Mouse (Mus musculus) mesoderm, embryonic 11.5 days (tissue): ENCODE measurements around the gene Cdk6.
"Not testable (repeated sequence)": the region's sequence is repeated elsewhere in the genome, so short reads cannot be mapped to it uniquely, and the experiment has no call there.

Experiments
- DNase-seq: peaks from one replicate; pipeline ENCODE4 v3.0.0-alpha.2; 2012; ENCODE audit warnings: low read depth, low spot score

Cdk6 gene

DNA sequence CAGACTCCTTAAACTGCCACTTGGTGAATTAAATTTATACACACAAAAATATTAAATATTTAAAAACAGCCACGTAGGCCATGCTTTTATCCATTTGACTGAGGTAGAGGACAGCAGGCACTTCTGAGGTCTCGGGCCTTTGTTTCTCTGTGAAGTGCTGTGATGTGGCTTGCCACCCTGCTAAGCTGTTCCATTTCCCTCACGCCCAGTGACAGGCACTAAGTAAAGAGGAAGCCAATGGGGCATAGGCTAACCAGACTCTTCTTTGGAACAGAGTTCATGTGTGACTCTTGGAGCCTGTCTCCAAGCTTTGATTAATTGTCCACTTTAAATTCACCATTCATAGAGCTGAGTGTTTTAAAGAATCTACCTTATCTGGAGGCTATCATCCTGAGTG lies 79.5 kb downstream of the Cdk6 start:
- DNase-seq = no peak

GRCm38 (mm10) chr5:3433131-3433700 lies 91.9 kb downstream of the Cdk6 start:
- DNase-seq = not testable (repeated sequence)

DNA sequence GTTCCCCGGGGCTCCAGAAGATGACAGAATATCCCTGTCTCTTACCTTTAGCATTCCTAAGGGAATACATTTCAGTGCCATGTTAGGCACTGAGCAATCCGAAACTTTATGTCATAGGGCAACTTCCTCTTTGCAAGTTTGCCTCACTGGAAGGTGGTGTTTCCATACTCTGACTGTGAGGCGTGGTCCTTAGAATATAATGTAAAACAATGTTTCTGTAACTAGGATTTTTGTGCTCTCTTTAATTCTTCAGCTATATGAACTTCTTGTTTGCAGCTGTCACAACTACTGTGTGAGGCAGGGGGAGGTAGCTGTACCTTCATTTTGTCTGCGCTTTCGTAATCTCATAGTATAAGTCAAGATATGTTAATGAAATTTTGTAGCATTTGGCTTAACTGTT lies 92.8 kb downstream of the Cdk6 start:
- not testable (repeated sequence) for DNase-seq

DNA sequence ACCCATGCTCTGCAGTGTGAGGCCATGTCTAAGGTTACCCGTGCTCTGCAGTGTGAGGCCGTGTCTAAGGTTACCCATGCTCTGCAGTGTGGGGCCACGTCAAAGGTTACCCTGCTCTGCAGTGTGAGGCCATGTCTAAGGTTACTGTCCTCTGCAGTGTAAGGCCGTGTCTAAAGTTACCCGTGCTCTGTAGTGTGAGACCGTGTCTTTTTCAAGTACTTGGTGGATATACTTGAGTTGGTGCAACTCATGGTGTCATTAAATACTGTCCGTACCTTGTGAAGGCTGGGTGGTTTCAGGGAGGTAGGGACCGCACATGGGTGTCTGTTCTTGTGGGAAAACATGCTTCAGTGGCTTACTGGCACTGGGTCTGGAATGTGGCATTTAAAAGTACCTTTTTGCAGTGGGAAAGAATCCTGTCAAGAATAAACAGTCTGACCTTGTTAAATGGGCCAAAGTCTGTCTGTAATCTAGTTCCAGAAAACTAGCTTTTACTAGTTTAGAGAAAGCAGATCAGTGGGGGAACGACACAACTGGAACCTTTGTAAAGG lies 97.2 kb downstream of the Cdk6 start:
- DNase-seq = not testable (repeated sequence)

DNA sequence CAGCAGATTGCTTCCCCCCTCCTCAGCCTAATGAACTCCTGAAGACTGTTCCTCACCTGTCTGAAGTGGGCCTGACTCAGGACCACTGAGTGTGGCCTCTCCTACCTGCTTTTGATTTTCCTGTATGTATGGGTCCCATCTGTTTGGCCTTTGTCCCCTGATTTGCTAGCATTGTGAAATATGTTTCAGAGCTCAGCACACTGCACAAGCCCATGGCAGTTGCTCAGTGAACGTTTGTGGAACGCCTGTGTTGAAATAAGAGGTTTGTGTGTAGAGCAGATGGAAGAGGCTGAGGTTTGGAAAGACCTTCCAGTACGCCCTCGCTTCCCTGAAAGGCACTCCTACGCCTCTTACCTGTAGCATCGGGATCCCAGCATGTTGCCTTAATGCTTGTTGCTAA lies 98.1 kb downstream of the Cdk6 start:
- DNase-seq = not testable (repeated sequence)

GRCm38 (mm10) chr5:3442524-3442923 lies 101.2 kb downstream of the Cdk6 start:
- DNase-seq = not testable (repeated sequence)

GRCm38 (mm10) chr5:3451233-3451632 lies 109.9 kb downstream of the Cdk6 start:
- not testable (repeated sequence) for DNase-seq

DNA sequence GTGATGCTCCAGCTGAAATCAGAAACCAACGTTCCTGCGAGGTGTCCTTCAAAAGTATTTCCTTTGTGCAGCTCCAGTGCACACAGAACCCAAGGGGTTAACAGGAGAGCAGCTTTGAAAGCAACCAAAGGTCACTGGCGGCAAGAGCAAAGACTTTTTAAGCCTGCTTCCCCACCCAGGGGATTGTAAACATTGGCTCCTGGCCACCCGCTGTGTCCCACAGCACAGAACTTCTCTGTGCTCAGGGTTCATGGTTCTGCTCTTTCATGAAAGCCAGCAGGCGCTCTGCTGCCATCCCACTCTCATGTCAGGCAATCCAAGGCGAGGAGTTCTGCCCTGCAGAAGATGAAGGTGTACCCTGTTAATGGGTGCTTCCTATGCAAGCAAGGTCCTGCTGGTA lies 112.7 kb downstream of the Cdk6 start:
- DNase-seq = peak; percentile 37

DNA sequence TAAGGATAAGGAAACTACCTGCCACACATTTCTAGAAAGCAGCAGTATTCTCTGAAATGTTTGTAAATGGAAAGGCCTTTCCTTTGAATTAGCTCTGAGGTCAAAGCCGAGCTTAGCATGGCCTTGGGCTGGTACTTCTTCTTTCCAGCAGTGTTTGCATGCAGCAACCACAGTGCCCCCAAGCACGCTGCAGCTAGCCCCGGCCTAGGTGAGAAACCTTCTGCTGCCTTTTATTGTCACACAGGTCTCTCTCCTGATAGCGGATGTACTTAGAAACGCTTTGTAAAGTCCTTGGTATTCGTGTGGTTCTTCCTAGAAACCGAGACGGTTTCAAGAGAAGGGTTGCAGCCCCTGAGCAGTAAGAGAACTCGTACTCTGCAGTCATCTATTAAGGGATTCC lies 119.6 kb downstream of the Cdk6 start:
- DNase-seq = no peak

DNA sequence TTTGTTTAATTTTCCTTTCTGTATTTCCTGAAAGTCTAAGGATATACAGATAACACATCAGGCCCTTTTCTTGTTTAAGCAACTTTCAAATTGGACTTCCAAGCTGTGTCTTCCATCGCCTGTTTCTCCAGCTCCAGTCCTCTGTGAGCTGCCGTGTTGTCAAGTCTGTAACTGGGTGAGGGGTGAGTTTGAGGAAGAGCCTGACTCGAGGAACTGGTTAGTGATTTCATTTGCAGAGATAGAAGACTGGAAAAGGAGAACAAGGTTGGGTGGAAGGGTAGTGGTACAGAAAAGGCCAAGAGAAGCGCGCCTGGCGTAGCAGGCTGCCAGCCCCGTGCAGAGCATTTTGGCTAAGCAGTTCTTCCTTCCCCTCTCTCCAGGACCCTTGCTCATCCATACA lies 120.1 kb downstream of the Cdk6 start:
- no peak for DNase-seq

DNA sequence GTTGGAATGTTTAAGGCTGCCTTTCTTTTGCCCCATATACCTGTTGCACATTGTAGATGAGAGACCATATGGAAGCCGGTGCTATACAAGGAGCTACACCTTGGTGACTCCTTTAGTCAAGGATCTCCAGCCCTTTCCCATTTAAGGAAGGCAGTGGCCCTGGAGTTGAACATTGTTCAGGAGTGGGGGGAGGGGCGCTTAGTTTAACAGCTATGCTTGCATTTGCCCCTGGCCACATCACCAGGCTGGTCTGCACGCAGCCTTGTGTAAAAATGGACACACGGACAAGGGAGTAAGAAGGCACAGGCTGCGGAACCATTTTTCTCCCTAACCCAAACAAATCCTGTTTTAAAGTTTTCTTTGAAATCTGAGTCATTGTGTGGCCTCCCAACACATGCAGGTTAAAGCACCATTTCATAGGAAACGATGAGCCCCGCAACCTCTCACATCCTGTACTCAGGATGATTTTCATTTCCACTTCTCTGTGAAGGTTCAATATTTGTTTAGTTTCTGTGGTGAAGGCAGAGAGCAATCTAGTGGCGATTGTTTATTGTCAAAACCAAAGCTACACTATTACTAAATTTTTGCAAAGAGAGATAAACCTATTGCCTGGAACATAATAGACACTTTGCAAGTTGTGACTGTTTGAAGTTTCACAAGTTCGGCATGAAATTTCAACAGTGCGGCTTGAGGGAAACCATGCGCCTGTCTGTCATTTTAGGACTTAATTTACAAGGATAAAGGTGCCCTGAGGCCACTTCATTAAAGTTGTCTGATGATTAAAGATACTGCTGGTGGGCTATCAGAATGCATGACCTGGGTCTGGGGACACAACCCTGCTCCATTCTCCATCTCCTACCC lies 121.8 kb downstream of the Cdk6 start:
- DNase-seq = no peak

DNA sequence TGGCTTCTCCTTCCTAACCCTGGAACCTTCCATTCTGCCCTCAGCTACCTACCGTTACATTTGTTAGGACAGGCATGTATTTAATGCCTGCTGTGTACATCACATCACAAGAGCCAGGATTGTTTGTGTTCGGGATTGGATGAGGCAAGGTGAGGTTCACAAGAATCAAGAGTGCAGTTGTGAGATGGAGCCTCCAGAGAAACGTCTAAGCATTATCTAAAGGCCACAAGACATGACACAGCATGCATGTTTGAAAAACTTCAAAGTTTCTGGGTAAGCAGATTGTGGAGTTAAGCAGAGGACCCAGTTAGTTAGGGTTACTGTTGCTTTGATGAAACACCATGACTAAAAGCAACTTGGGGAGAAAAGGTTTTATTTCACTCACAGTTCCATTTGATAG lies 122.5 kb downstream of the Cdk6 start:
- no peak for DNase-seq

- DNase-seq = peak; percentile 36
Observed at GRCm38 (mm10) chr5:3466069-3466877, 125.0 kb downstream of the Cdk6 start.

GRCm38 (mm10) chr5:3470866-3471265 lies 129.6 kb downstream of the Cdk6 start:
- no peak for DNase-seq

DNA sequence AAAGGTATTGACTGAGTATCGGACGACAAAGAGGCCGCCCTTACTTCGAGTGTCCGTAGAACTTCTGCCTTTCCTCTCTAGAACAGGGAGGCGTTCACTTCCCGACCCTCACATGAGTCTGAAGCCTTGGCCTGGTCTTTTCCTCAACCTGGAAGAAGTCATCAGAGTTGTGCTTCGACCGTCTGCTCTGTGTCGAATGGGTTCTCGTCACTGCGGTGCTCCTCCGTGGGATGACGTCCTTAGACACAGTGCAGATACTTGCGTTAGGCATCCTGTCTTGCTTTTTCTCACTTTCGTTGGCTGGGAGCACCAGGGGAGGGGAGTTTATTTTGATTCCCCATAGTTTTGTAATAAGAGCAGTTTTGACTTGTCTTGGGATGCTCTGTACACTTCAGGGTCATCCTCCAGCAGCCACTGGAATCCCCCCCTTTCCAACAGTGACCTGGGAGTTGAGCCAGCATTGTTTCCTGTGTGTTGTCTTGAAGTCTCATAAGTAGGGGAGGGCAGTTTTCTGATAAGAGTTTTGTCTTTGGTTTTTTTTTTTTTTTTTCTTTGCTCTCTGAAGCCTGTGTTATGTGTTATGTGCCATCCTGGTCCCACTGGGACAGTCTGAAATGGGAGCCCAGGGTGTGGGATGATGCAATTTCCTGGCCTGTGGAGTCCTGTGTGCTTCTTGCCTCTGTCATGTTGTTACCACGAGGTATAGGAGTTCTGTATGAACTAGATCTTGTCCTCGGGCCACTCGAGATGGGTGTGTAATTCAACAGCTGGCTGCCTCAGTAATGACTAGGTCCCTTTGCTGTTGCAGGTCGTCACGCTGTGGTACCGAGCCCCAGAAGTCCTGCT lies 131.2 kb downstream of the Cdk6 start:
- no peak for DNase-seq

DNA sequence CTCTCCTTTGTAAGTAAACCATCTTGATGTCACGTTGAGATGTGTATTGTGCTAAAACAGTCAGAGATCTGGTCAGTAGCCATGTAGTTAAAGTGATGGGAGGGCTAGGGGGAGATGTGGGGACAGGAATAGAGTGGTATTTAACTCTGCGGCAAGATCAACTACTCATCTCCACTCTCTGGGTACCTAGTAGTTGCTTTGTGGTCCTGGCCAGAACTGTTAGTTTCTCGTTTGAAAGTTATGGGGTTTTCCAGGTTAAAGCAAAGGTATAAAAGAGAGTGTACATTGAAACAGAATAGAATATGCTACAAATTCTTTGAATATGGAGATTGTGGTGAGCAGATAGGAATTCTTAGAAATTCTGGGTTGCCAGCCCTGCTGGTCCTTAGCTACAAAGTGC lies 136.4 kb downstream of the Cdk6 start:
- no peak for DNase-seq

- no peak for DNase-seq
Observed at GRCm38 (mm10) chr5:3478216-3478615, 136.9 kb downstream of the Cdk6 start.

- no peak for DNase-seq
Observed at GRCm38 (mm10) chr5:3479016-3479795, 137.9 kb downstream of the Cdk6 start.

DNA sequence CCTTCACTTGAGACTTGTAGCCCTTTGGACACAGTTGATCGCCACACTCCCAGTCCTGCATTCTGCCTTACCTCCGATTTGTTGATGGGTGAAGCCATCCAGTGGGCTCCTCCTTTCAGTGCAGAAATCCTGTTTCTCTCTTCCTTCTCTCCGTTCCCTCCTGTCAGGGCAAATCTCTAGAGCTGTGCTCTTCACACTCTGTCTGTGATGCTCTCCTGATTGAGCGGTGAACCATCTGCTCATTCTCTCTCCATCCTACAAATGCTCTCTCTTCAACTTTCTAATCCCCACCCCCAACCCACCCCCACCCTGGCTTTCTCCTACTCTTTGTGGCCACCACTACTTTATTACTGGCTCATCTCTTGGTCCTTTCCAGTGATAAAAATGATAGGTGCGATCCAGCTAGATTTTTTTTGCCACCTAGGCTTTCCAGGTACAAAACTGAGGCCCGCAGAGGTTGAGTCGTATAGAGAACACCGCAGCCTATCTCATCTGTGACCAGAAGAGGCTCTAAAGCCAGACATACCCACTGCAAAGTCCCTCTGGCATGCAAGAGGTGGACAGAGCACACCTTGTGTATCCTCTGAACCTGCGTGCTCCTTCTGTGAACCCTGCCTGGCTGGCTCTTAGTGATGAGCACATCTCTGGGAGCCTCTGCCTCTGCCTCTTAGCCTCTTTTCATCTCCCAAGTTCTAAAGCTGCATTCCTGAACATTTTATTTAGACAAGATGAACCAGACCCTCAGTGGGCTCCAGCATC lies 139.5 kb downstream of the Cdk6 start:
- no peak for DNase-seq

DNA sequence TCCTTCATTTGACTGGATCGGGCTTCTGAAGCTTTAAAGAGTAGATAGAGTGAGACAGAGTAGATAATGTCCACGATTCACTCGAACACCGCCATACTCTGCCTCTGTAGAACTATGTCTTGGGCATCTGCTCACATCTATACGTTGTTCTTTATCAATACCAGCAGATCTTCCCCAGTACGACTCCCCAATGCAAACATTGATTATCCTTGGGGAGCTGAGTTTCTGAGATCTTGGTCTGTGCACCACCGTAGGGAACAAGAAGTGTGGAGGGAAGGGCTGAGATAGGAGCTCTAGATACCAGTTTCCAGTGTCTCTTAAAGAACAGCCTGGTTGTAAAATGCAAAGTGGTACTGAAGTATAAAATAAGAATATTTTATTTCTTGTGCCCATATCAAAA lies 141.2 kb downstream of the Cdk6 start:
- DNase-seq = no peak
